Mouse (Mus musculus) thymus, adult 2 months (tissue): ENCODE data around the gene Zfp113.

Experiments
- CTCF ChIP-seq: fragments of 200-500 bp; IDR thresholded peaks from 2 replicates; pipeline ENCODE4 v1.5.1; 2012; ENCODE audit warnings: mild to moderate bottlenecking, control low read depth, low read length, moderate library complexity, borderline replicate concordance; ENCODE audit not compliant: control insufficient read depth, poor library complexity, insufficient read depth; ENCODE audit errors: extremely low read depth
- POLR2A ChIP-seq: fragments of 200-500 bp; IDR thresholded peaks from 2 replicates; pipeline ENCODE4 v1.6.1; 2012; ENCODE audit warnings: mild to moderate bottlenecking, low read length, control low read depth, moderate library complexity; ENCODE audit not compliant: control insufficient read depth, poor library complexity, insufficient read depth; ENCODE audit errors: extremely low read depth

- TF ChIP-seq CTCF (no peak), POLR2A (no peak)
Measured at GRCm38 (mm10) chr5:138107130-138107529, 48.4 kb downstream of the Zfp113 start.
